Mouse (Mus musculus): Measurements from ENCODE around the gene Plch1.

DNA sequence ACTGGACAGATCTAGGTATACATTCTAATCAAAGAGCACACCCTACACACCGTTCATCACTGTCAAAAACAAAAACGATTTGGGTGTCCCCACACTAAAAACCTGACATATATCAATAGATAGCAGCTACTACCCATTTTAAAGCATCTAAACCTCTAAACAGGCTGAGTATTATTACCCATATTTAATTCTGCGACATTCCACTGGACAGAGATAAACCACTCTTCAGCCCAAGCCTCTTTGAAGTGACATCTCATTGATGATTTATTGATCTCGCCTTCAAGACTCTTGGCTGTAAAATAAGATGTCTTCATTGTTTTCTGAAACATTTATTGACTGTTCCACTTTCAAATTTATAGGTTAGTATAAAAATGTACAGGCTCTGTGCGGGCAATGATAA lies 46.4 kb downstream of the Plch1 start:
- no peak for TF ChIP-seq CTCF (IDR thresholded peaks at IDR 0.05; ENCODE audit: borderline replicate concordance, insufficient read depth, low read length)
- no peak for TF ChIP-seq POLR2A (IDR thresholded peaks at IDR 0.05; ENCODE audit: low read depth, low read length)

All from embryonic fibroblast, embryonic 13.5 days (primary cell).